Mouse (Mus musculus): ENCODE data around the gene Nup133. TPM values are rescaled to one million over a fixed set of nuclear protein-coding genes. Genes with fewer than 3 reads are reported as not detected.
A peak's percentile ranks its signal among the peaks of the same experiment; 100 is the strongest.

Nup133 gene
- polyA plus RNA-seq, 1 experiment from 2014 or later = 18.1 TPM

GRCm38 (mm10) chr8:123925671-123926070 is 23.4 kb downstream of the Nup133 start:
- Histone ChIP-seq H3K27ac (ENCODE audit: low read length) (no peak overlapping the region), H3K9me3 (replicated peaks; ENCODE audit: control insufficient read depth, low read length) (no peaks in the 10 kb centered on the region), H3K9ac (ENCODE audit: low read depth, low read length) (no peak overlapping the region), H3K4me1 (ENCODE audit: control insufficient read depth, low read depth, low read length) (no peaks in the 10 kb centered on the region), H3K4me2 (ENCODE audit: low read depth, low read length) (no peak overlapping the region), H3K27me3 (ENCODE audit: control insufficient read depth, insufficient read depth, low read depth, low read length) (no peaks in the 10 kb centered on the region), H3K36me3 (ENCODE audit: control insufficient read depth, insufficient read depth) (peaks cover 81% of the 10 kb centered on the region), H3K4me3 (ENCODE audit: low read depth, low read length) (no peak overlapping the region)
- ATAC-seq (ENCODE audit: low read depth) = no peak
- WGBS (ENCODE audit: insufficient replicate concordance) = 81% methylated on average over 3 of the region's 3 CpGs

GRCm38 (mm10) chr8:123924719-123925118 is 24.3 kb downstream of the Nup133 start:
- ATAC-seq (ENCODE audit: low read depth) = peak; percentile 47
- no peak overlapping the region for H3K27ac ChIP-seq (ENCODE audit: low read length)
- 17% methylated on average over 2 of the region's 2 CpGs for whole genome bisulfite sequencing (ENCODE audit: insufficient replicate concordance)
- no peak overlapping the region for H3K9ac ChIP-seq (ENCODE audit: low read depth, low read length)
- no peaks in the 10 kb centered on the region for H3K4me1 ChIP-seq (ENCODE audit: control insufficient read depth, low read depth, low read length)
- H3K36me3 ChIP-seq (ENCODE audit: control insufficient read depth, insufficient read depth) = peaks cover 81% of the 10 kb centered on the region
- no peak overlapping the region for H3K4me2 ChIP-seq (ENCODE audit: low read depth, low read length)
- no peak overlapping the region for H3K4me3 ChIP-seq (ENCODE audit: low read depth, low read length)
- H3K9me3 ChIP-seq (replicated peaks; ENCODE audit: control insufficient read depth, low read length) = no peaks in the 10 kb centered on the region
- H3K27me3 ChIP-seq (ENCODE audit: control insufficient read depth, insufficient read depth, low read depth, low read length) = no peaks in the 10 kb centered on the region

GRCm38 (mm10) chr8:123914635-123915034 is 34.4 kb downstream of the Nup133 start:
- no peak overlapping the region for H3K9ac ChIP-seq (ENCODE audit: low read depth, low read length)
- no peaks in the 10 kb centered on the region for H3K4me1 ChIP-seq (ENCODE audit: control insufficient read depth, low read depth, low read length)
- no peak overlapping the region for H3K4me2 ChIP-seq (ENCODE audit: low read depth, low read length)
- peaks cover 91% of the 10 kb centered on the region for H3K36me3 ChIP-seq (ENCODE audit: control insufficient read depth, insufficient read depth)
- 95% methylated on average over 3 of the region's 3 CpGs for WGBS (ENCODE audit: insufficient replicate concordance)
- no peaks in the 10 kb centered on the region for H3K9me3 ChIP-seq (replicated peaks; ENCODE audit: control insufficient read depth, low read length)
- no peaks in the 10 kb centered on the region for H3K27me3 ChIP-seq (ENCODE audit: control insufficient read depth, insufficient read depth, low read depth, low read length)
- ATAC-seq (ENCODE audit: low read depth) = no peak
- H3K27ac ChIP-seq (ENCODE audit: low read length) = no peak overlapping the region
- H3K4me3 ChIP-seq (ENCODE audit: low read depth, low read length) = no peak overlapping the region

- Histone ChIP-seq H3K9ac (ENCODE audit: low read depth, low read length) (no peak overlapping the region), H3K27ac (ENCODE audit: low read length) (no peak overlapping the region), H3K4me2 (ENCODE audit: low read depth, low read length) (no peak overlapping the region), H3K9me3 (replicated peaks; ENCODE audit: control insufficient read depth, low read length) (no peaks in the 10 kb centered on the region), H3K4me1 (ENCODE audit: control insufficient read depth, low read depth, low read length) (no peaks in the 10 kb centered on the region), H3K27me3 (ENCODE audit: control insufficient read depth, insufficient read depth, low read depth, low read length) (no peaks in the 10 kb centered on the region), H3K4me3 (ENCODE audit: low read depth, low read length) (no peak overlapping the region), H3K36me3 (ENCODE audit: control insufficient read depth, insufficient read depth) (peaks cover 86% of the 10 kb centered on the region)
- ATAC-seq (ENCODE audit: low read depth) = no peak
- 85% methylated on average over 4 of the region's 4 CpGs for WGBS (ENCODE audit: insufficient replicate concordance)
Measured at GRCm38 (mm10) chr8:123912265-123912664, 36.8 kb downstream of the Nup133 start.

GRCm38 (mm10) chr8:123907604-123908003 is 41.5 kb downstream of the Nup133 start:
- H3K4me2 ChIP-seq (ENCODE audit: low read depth, low read length) = no peak overlapping the region
- peaks cover 82% of the 10 kb centered on the region for H3K36me3 ChIP-seq (ENCODE audit: control insufficient read depth, insufficient read depth)
- no peak overlapping the region for H3K4me3 ChIP-seq (ENCODE audit: low read depth, low read length)
- no peak overlapping the region for H3K27ac ChIP-seq (ENCODE audit: low read length)
- H3K9ac ChIP-seq (ENCODE audit: low read depth, low read length) = no peak overlapping the region
- ATAC-seq (ENCODE audit: low read depth) = no peak
- H3K27me3 ChIP-seq (ENCODE audit: control insufficient read depth, insufficient read depth, low read depth, low read length) = no peaks in the 10 kb centered on the region
- WGBS (ENCODE audit: insufficient replicate concordance) = 94% methylated on average over 6 of the region's 6 CpGs
- no peaks in the 10 kb centered on the region for H3K4me1 ChIP-seq (ENCODE audit: control insufficient read depth, low read depth, low read length)
- H3K9me3 ChIP-seq (replicated peaks; ENCODE audit: control insufficient read depth, low read length) = no peaks in the 10 kb centered on the region

GRCm38 (mm10) chr8:123902653-123903052 is 46.4 kb downstream of the Nup133 start:
- H3K9ac ChIP-seq (ENCODE audit: low read depth, low read length) = no peak overlapping the region
- no peak overlapping the region for H3K27ac ChIP-seq (ENCODE audit: low read length)
- H3K4me3 ChIP-seq (ENCODE audit: low read depth, low read length) = no peak overlapping the region
- H3K27me3 ChIP-seq (ENCODE audit: control insufficient read depth, insufficient read depth, low read depth, low read length) = no peaks in the 10 kb centered on the region
- H3K36me3 ChIP-seq (ENCODE audit: control insufficient read depth, insufficient read depth) = peaks cover 68% of the 10 kb centered on the region
- no peak overlapping the region for H3K4me2 ChIP-seq (ENCODE audit: low read depth, low read length)
- 74% methylated on average over 7 of the region's 7 CpGs for WGBS (ENCODE audit: insufficient replicate concordance)
- ATAC-seq (ENCODE audit: low read depth) = no peak
- no peaks in the 10 kb centered on the region for H3K4me1 ChIP-seq (ENCODE audit: control insufficient read depth, low read depth, low read length)
- H3K9me3 ChIP-seq (replicated peaks; ENCODE audit: control insufficient read depth, low read length) = no peaks in the 10 kb centered on the region

- no peaks in the 10 kb centered on the region for H3K9me3 ChIP-seq (replicated peaks; ENCODE audit: control insufficient read depth, low read length)
- H3K4me3 ChIP-seq (ENCODE audit: low read depth, low read length) = no peak overlapping the region
- ATAC-seq (ENCODE audit: low read depth) = no peak
- 87% methylated on average over 7 of the region's 7 CpGs for WGBS (ENCODE audit: insufficient replicate concordance)
- H3K36me3 ChIP-seq (ENCODE audit: control insufficient read depth, insufficient read depth) = peaks cover 42% of the 10 kb centered on the region
- no peak overlapping the region for H3K27ac ChIP-seq (ENCODE audit: low read length)
- peaks cover 22% of the 10 kb centered on the region for H3K27me3 ChIP-seq (ENCODE audit: control insufficient read depth, insufficient read depth, low read depth, low read length)
- H3K9ac ChIP-seq (ENCODE audit: low read depth, low read length) = no peak overlapping the region
- H3K4me1 ChIP-seq (ENCODE audit: control insufficient read depth, low read depth, low read length) = no peaks in the 10 kb centered on the region
- H3K4me2 ChIP-seq (ENCODE audit: low read depth, low read length) = no peak overlapping the region
Measured at GRCm38 (mm10) chr8:123899366-123899765, 49.7 kb downstream of the Nup133 start.

GRCm38 (mm10) chr8:123898576-123898975 is 50.5 kb downstream of the Nup133 start:
- Histone ChIP-seq H3K36me3 (ENCODE audit: control insufficient read depth, insufficient read depth) (peaks cover 34% of the 10 kb centered on the region), H3K4me2 (ENCODE audit: low read depth, low read length) (no peak overlapping the region)
- WGBS (ENCODE audit: insufficient replicate concordance) = 84% methylated on average over 5 of the region's 5 CpGs

GRCm38 (mm10) chr8:123896774-123897173 is 52.3 kb downstream of the Nup133 start:
- peaks cover 48% of the 10 kb centered on the region for H3K27me3 ChIP-seq (ENCODE audit: control insufficient read depth, insufficient read depth, low read depth, low read length)
- no peak overlapping the region for H3K9ac ChIP-seq (ENCODE audit: low read depth, low read length)
- H3K9me3 ChIP-seq (replicated peaks; ENCODE audit: control insufficient read depth, low read length) = no peaks in the 10 kb centered on the region
- H3K27ac ChIP-seq (ENCODE audit: low read length) = no peak overlapping the region
- H3K4me3 ChIP-seq (ENCODE audit: low read depth, low read length) = no peak overlapping the region
- H3K36me3 ChIP-seq (ENCODE audit: control insufficient read depth, insufficient read depth) = peaks cover 16% of the 10 kb centered on the region
- no peaks in the 10 kb centered on the region for H3K4me1 ChIP-seq (ENCODE audit: control insufficient read depth, low read depth, low read length)
- 54% methylated on average over 10 of the region's 10 CpGs for WGBS (ENCODE audit: insufficient replicate concordance)
- ATAC-seq (ENCODE audit: low read depth) = no peak
- H3K4me2 ChIP-seq (ENCODE audit: low read depth, low read length) = no peak overlapping the region

More at GRCm38 (mm10) chr8:123898576-123898975, 50.5 kb downstream of the Nup133 start:
- Histone ChIP-seq H3K9me3 (replicated peaks; ENCODE audit: control insufficient read depth, low read length) (no peaks in the 10 kb centered on the region), H3K27me3 (ENCODE audit: control insufficient read depth, insufficient read depth, low read depth, low read length) (peaks cover 30% of the 10 kb centered on the region), H3K27ac (ENCODE audit: low read length) (no peak overlapping the region), H3K4me1 (ENCODE audit: control insufficient read depth, low read depth, low read length) (no peaks in the 10 kb centered on the region), H3K4me3 (ENCODE audit: low read depth, low read length) (no peak overlapping the region), H3K9ac (ENCODE audit: low read depth, low read length) (no peak overlapping the region)
- ATAC-seq (ENCODE audit: low read depth) = no peak

Data from liver, embryonic 16.5 days (tissue).